Mouse (Mus musculus) ovary, postnatal 10 days (tissue): ENCODE measurements around the gene Gm49387.

Experiments used
- DNase-seq: peaks from one replicate; pipeline ENCODE4 v3.0.0; 2022; ENCODE audit warnings: low spot score

The Gm49387 gene

GRCm38 (mm10) chr14:31519165-31519564, 121.5 kb downstream of the Gm49387 start:
- DNase-seq, result no peak

DNA sequence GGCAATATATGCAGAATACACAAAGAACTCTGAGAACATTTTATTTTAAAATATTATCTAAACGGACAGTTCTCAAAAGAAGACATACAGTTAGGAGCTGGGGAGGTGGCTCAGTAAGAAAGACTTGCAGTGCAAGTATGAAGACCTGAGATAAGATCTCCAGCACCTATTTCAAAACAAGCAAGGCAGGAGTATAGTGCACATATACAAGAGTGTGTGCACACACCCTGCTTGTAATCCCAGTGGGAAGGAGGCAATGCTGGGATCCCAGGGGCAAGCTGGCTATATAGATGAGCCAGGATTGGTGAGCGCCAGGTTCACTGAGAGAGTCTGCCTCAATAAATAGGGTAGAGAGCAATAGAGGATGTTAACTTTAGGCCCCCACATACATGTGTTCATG, 124.8 kb downstream of the Gm49387 start:
- no peak for DNase-seq

- no peak for DNase-seq
Measured at GRCm38 (mm10) chr14:31510322-31510721, 130.4 kb downstream of the Gm49387 start.

- no peak for DNase-seq
Measured at GRCm38 (mm10) chr14:31509911-31510310, 130.8 kb downstream of the Gm49387 start.

GRCm38 (mm10) chr14:31506456-31506855, 134.2 kb downstream of the Gm49387 start:
- DNase-seq, result no peak

- DNase-seq, result no peak
Measured at GRCm38 (mm10) chr14:31503406-31503805, 137.3 kb downstream of the Gm49387 start.
